Mouse (Mus musculus): Measurements from ENCODE around the gene Herpud1.

The Herpud1 gene

GRCm38 (mm10) chr8:94386214-94387026 lies at the start of gene Herpud1:
TSS of gene Herpud1 (plus strand) at chr8:94386438.
- peak; percentile 95 for DNase-seq (ENCODE audit: low read depth)

GRCm38 (mm10) chr8:94337559-94337958 lies 48.7 kb upstream of the Herpud1 start:
- peak; percentile 52 for DNase-seq (ENCODE audit: low read depth)

GRCm38 (mm10) chr8:94340796-94341195 lies 45.4 kb upstream of the Herpud1 start:
- DNase-seq (ENCODE audit: low read depth), result no peak

- DNase-seq (ENCODE audit: low read depth), result no peak
Measured at GRCm38 (mm10) chr8:94342691-94343090, 43.5 kb upstream of the Herpud1 start.

- DNase-seq (ENCODE audit: low read depth), result peak; percentile 78
Measured at GRCm38 (mm10) chr8:94343290-94343689, 42.9 kb upstream of the Herpud1 start.

- no peak for DNase-seq (ENCODE audit: low read depth)
Measured at GRCm38 (mm10) chr8:94343778-94344320, 42.4 kb upstream of the Herpud1 start.

- no peak for DNase-seq (ENCODE audit: low read depth)
Measured at GRCm38 (mm10) chr8:94345657-94346056, 40.6 kb upstream of the Herpud1 start.

GRCm38 (mm10) chr8:94346264-94346663 lies 40.0 kb upstream of the Herpud1 start:
- DNase-seq (ENCODE audit: low read depth), result no peak

- DNase-seq (ENCODE audit: low read depth), result peak; percentile 65
Measured at GRCm38 (mm10) chr8:94348425-94348824, 37.8 kb upstream of the Herpud1 start.

- no peak for DNase-seq (ENCODE audit: low read depth)
Measured at GRCm38 (mm10) chr8:94354069-94354531, 32.1 kb upstream of the Herpud1 start.

GRCm38 (mm10) chr8:94354571-94354970 lies 31.7 kb upstream of the Herpud1 start:
- peak; percentile 61 for DNase-seq (ENCODE audit: low read depth)

GRCm38 (mm10) chr8:94357220-94357619 lies 29.0 kb upstream of the Herpud1 start:
- DNase-seq (ENCODE audit: low read depth), result no peak

- DNase-seq (ENCODE audit: low read depth), result no peak
Measured at GRCm38 (mm10) chr8:94358541-94358940, 27.7 kb upstream of the Herpud1 start.

GRCm38 (mm10) chr8:94361774-94362431 lies 24.3 kb upstream of the Herpud1 start:
- DNase-seq (ENCODE audit: low read depth), result no peak

- no peak for DNase-seq (ENCODE audit: low read depth)
Measured at GRCm38 (mm10) chr8:94362607-94363239, 23.5 kb upstream of the Herpud1 start.

GRCm38 (mm10) chr8:94363288-94363688 lies 22.9 kb upstream of the Herpud1 start:
- DNase-seq (ENCODE audit: low read depth), result peak; percentile 84

GRCm38 (mm10) chr8:94363906-94364305 lies 22.3 kb upstream of the Herpud1 start:
- DNase-seq (ENCODE audit: low read depth), result no peak

GRCm38 (mm10) chr8:94364686-94365312 lies 21.4 kb upstream of the Herpud1 start:
- DNase-seq (ENCODE audit: low read depth), result no peak

- DNase-seq (ENCODE audit: low read depth), result peak; percentile 94
Measured at GRCm38 (mm10) chr8:94365410-94365981, 20.7 kb upstream of the Herpud1 start.

- DNase-seq (ENCODE audit: low read depth), result no peak
Measured at GRCm38 (mm10) chr8:94370839-94371238, 15.4 kb upstream of the Herpud1 start.

GRCm38 (mm10) chr8:94372955-94373599 lies 13.2 kb upstream of the Herpud1 start:
- no peak for DNase-seq (ENCODE audit: low read depth)
